Mouse (Mus musculus) midbrain, embryonic 15.5 days (tissue): ENCODE data around the gene Slx4ip. TPM values are rescaled to one million over a fixed set of nuclear protein-coding genes. Genes with fewer than 3 reads are reported as not detected.

Experiments
- ATAC-seq: fragments of 200-750 bp; cut with Nextera tagmentation; replicated peaks from 2 replicates; pipeline ENCODE4 v1.8.0; 2017; ENCODE audit warnings: moderate TSS enrichment
- H3K27ac ChIP-seq: fragments of 300-500 bp; sonication (generic); 2 replicates; pipeline ENCODE4 v1.5.1; 2015; ENCODE audit warnings: mild to moderate bottlenecking, inconsistent platforms
- H3K27me3 ChIP-seq: fragments of 300-500 bp; sonication (generic); replicated peaks from 2 replicates; pipeline ENCODE4 v1.6.1; 2015; ENCODE audit warnings: inconsistent platforms
- H3K36me3 ChIP-seq: fragments of 300-500 bp; sonication (generic); replicated peaks from 2 replicates; pipeline ENCODE4 v1.6.1; 2015; ENCODE audit warnings: inconsistent platforms
- H3K4me1 ChIP-seq: fragments of 300-500 bp; sonication (generic); 2 replicates; pipeline ENCODE4 v1.6.1; 2015; ENCODE audit warnings: inconsistent platforms
- H3K4me2 ChIP-seq: fragments of 300-500 bp; sonication (generic); 2 replicates; pipeline ENCODE4 v1.6.1; 2015; ENCODE audit warnings: inconsistent platforms, mild to moderate bottlenecking, moderate library complexity
- H3K4me3 ChIP-seq: fragments of 300-500 bp; sonication (generic); 2 replicates; pipeline ENCODE4 v1.5.1; 2015; ENCODE audit warnings: mild to moderate bottlenecking, inconsistent platforms
- H3K9ac ChIP-seq: fragments of 300-500 bp; sonication (generic); 2 replicates; pipeline ENCODE4 v1.6.1; 2015; ENCODE audit warnings: mild to moderate bottlenecking, inconsistent platforms
- H3K9me3 ChIP-seq: fragments of 300-500 bp; sonication (generic); 2 replicates; pipeline ENCODE4 v1.6.1; 2016; ENCODE audit warnings: inconsistent platforms
- WGBS: fragments of 180-500 bp; shearing (Covaris S2); methylation state at CpG from one replicate; pipeline ENCODE4 v1.1.7; 2015; ENCODE audit warnings: mixed read lengths; 5-methylcytosine and 5-hydroxymethylcytosine counted together
- polyA plus RNA-seq: library from polyadenylated mRNA; unstranded; fragments of >200 nt; fragmentation: Nextera tagmentation; extraction: Ambion mirVana; gene quantifications from 2 replicates; pipeline ENCODE4 v1.2.1, GENCODE M21; 2015

The Slx4ip gene
- polyA plus RNA-seq, 1 experiment from 2014 or later, result 16.2 TPM

DNA sequence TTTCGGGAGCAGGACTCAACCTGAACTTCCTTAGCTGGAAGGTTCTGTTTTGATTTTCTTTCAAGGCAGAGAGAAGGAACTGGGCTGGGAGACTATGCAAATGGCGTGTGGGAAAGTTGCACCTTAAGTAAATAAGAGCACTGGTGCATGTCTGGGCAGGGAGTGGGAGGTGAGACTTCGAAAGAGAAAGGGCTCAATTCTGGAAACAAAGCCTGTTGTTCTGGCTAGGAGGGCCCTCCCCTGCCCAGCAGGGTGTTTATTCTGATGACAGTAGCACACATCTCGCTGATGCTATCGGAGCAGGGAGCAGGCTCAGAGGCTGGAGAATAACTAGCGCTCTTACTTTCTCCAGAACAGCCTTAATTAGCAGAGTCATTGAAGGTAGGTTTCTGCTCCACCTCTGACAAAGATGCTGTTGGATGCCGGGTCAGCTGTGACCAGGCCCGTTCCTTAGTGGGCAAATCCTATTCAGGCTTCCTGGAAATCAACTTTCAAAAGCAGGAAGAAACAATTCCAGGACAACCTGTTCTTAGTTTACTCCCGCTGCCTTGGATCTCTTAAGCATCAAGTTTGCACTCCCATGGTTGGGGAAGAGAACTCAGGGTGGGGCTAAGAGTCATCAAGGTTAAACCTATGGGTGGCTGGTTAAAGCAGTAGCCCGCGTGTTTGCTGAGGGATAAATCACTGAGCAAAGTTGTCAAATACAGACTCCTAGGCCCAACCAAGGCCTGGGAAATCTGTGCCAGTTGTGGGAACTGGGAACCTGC lies 207.4 kb downstream of the Slx4ip start:
- Histone ChIP-seq H3K27ac (no peak overlapping the region), H3K9me3 (no peaks in the 10 kb centered on the region), H3K36me3 (no peaks in the 10 kb centered on the region), H3K4me1 (peaks cover 8% of the 10 kb centered on the region; the same call in 1 of the 2 replicates), H3K4me3 (no peak overlapping the region), H3K27me3 (no peaks in the 10 kb centered on the region), H3K4me2 (no peak overlapping the region), H3K9ac (no peak overlapping the region)
- 22% methylated on average over 11 of the region's 11 CpGs for WGBS
- no peak for ATAC-seq

- no peak overlapping the region for H3K4me3 ChIP-seq
- H3K36me3 ChIP-seq, result no peaks in the 10 kb centered on the region
- no peaks in the 10 kb centered on the region for H3K27me3 ChIP-seq
- ATAC-seq, result no peak
- WGBS, result 6% methylated on average over 6 of the region's 6 CpGs
- H3K9me3 ChIP-seq, result no peaks in the 10 kb centered on the region
- H3K4me1 ChIP-seq, result peaks cover 8% of the 10 kb centered on the region; the same call in 1 of the 2 replicates
- H3K27ac ChIP-seq, result no peak overlapping the region
- H3K9ac ChIP-seq, result no peak overlapping the region
- H3K4me2 ChIP-seq, result no peak overlapping the region
Observed at GRCm38 (mm10) chr2:137099211-137099734, 208.3 kb downstream of the Slx4ip start.

- no peak overlapping the region for H3K9ac ChIP-seq
- no peaks in the 10 kb centered on the region for H3K27me3 ChIP-seq
- no peaks in the 10 kb centered on the region for H3K9me3 ChIP-seq
- H3K36me3 ChIP-seq, result no peaks in the 10 kb centered on the region
- peaks cover 8% of the 10 kb centered on the region; the same call in 1 of the 2 replicates for H3K4me1 ChIP-seq
- no peak overlapping the region for H3K4me2 ChIP-seq
- H3K4me3 ChIP-seq, result no peak overlapping the region
- ATAC-seq, result peak; percentile 68
- 27% methylated on average over 5 of the region's 5 CpGs for WGBS
- H3K27ac ChIP-seq, result no peak overlapping the region
Observed at GRCm38 (mm10) chr2:137101074-137101473, 210.1 kb downstream of the Slx4ip start.

- H3K9me3 ChIP-seq, result no peaks in the 10 kb centered on the region
- no peak overlapping the region for H3K4me2 ChIP-seq
- whole genome bisulfite sequencing, result 49% methylated on average over 4 of the region's 4 CpGs
- H3K9ac ChIP-seq, result no peak overlapping the region
- no peaks in the 10 kb centered on the region for H3K27me3 ChIP-seq
- no peak overlapping the region for H3K27ac ChIP-seq
- H3K4me3 ChIP-seq, result no peak overlapping the region
- ATAC-seq, result no peak
- H3K36me3 ChIP-seq, result no peaks in the 10 kb centered on the region
- H3K4me1 ChIP-seq, result peaks cover 39% of the 10 kb centered on the region
Observed at GRCm38 (mm10) chr2:137107203-137107602, 216.2 kb downstream of the Slx4ip start.

DNA sequence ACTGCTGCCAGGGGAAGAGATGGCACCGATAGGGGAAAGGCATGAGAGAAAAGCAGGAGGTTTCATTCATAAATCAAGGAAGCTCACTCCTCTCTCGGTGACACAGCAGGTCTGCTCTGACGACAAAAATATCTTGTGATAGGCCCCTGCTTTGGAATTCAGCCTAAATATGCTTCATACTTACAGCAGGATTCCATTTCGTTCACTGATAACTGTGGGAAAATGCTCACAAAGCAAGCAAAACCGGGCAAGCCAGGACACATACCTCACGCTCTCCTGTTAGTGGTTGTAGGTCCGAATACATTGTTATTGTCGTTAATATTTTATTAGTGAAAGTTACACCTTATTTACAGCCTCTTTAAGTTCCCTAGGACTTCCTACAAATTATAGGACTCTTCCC lies 216.9 kb downstream of the Slx4ip start:
- Histone ChIP-seq H3K9me3 (no peaks in the 10 kb centered on the region), H3K4me1 (peaks cover 47% of the 10 kb centered on the region), H3K36me3 (no peaks in the 10 kb centered on the region), H3K4me2 (no peak overlapping the region), H3K4me3 (no peak overlapping the region), H3K9ac (no peak overlapping the region), H3K27ac (no peak overlapping the region), H3K27me3 (no peaks in the 10 kb centered on the region)
- 54% methylated on average over 8 of the region's 8 CpGs for WGBS
- ATAC-seq, result no peak

DNA sequence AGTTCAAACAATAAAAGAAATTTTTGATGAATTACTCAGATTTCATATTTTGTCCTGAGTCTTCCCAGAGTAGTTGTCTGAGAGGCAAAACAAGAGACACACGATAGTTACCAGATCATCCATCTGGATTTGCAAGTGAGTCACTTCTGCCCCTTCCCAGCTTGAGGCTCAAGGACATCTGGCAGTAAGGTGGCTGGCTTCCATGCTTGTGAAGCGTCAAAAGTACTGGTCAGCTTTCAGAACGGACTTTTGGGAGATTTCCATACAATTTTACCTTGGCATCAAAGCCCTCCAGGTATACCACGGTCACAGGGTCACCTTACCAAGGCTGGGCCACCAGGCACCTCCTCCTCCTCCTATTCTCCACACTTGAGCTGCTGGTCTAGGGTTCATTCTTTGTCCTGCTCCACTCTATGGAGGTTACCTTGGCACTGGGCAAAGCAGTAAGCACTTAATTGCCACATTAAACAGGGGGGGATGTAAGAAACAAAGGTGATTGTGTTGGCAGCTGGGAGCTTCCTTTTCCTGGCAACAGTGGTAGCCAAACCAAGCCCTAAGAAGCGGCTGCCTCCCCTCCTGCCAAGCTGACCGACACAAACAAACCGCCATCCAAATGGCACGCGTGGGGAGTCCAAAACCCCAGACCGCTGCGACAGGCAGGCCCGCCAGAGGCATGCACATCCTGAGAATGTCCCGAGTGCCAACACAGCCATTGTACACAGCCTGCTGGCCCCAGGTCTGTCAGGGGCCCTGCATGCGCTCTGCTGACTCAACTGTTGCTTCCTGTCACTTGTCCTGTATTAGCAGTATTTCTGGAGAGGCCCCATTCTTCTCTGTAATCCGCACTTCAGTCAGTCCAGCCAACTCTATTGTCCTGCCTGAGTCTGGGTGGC lies 218.5 kb downstream of the Slx4ip start:
- 14% methylated on average over 15 of the region's 15 CpGs for WGBS
- Histone ChIP-seq H3K36me3 (no peaks in the 10 kb centered on the region), H3K9me3 (no peaks in the 10 kb centered on the region), H3K9ac (no peak overlapping the region), H3K4me3 (no peak overlapping the region), H3K27ac (no peak overlapping the region), H3K4me1 (peaks cover 60% of the 10 kb centered on the region), H3K27me3 (no peaks in the 10 kb centered on the region), H3K4me2 (peak overlapping the region; percentile 23; the same call in 1 of the 2 replicates)
- peak; percentile 63 for ATAC-seq

DNA sequence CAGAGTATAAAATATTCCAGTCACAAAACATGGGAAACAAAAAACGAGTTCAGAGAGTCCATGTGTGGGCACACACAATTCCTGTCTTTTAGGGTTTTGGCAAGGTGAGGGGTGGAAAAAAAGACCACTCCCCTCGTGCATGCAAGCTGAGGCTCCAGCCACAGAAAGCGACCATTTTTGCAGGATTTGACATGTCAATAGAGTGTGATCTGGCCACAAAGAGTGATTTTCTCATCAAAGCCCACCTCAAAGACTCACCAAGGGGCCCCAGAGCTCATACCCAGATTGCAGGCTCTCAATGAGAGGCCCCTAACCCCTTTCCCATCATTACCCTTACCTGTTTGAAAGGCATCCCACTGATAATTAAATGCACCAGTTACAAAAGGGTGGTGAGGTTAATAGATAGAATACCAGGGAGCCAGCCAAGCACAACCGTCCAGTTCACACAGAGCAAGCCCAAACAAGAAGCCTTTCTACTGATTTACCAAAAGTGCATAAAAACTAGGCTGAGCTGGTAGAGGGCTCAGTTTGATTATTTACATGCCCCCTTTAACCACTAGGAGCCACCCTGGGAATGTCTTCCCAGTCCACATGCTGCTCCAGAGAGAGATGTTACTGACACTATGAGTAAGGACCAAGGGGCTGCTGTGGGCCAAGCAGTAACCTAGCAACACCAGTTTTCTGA lies 219.3 kb downstream of the Slx4ip start:
- H3K27ac ChIP-seq, result no peak overlapping the region
- no peaks in the 10 kb centered on the region for H3K36me3 ChIP-seq
- H3K4me3 ChIP-seq, result no peak overlapping the region
- H3K27me3 ChIP-seq, result no peaks in the 10 kb centered on the region
- H3K9me3 ChIP-seq, result no peaks in the 10 kb centered on the region
- H3K9ac ChIP-seq, result no peak overlapping the region
- peak overlapping the region; percentile 23; the same call in 1 of the 2 replicates for H3K4me2 ChIP-seq
- peaks cover 68% of the 10 kb centered on the region for H3K4me1 ChIP-seq
- ATAC-seq, result peak; percentile 6; the same call in 1 of the 2 replicates
- 20% methylated on average over 4 of the region's 4 CpGs for WGBS

- Histone ChIP-seq H3K27ac (peak overlapping the region; percentile 55; the same call in 1 of the 2 replicates), H3K9ac (no peak overlapping the region; the same call in 1 of the 2 replicates), H3K9me3 (no peaks in the 10 kb centered on the region), H3K4me1 (peaks cover 69% of the 10 kb centered on the region), H3K4me2 (peak overlapping the region; percentile 91), H3K36me3 (no peaks in the 10 kb centered on the region), H3K27me3 (no peaks in the 10 kb centered on the region), H3K4me3 (peak overlapping the region; percentile 66)
- 4% methylated on average over 12 of the region's 12 CpGs for WGBS
- no peak for ATAC-seq
Observed at GRCm38 (mm10) chr2:137113288-137114061, 222.5 kb downstream of the Slx4ip start.

- no peaks in the 10 kb centered on the region for H3K36me3 ChIP-seq
- peak overlapping the region; percentile 55 for H3K27ac ChIP-seq
- ATAC-seq, result peak; percentile 53
- H3K27me3 ChIP-seq, result peaks cover 5% of the 10 kb centered on the region
- peaks cover 64% of the 10 kb centered on the region for H3K4me1 ChIP-seq
- no peaks in the 10 kb centered on the region for H3K9me3 ChIP-seq
- peak overlapping the region; percentile 91 for H3K4me2 ChIP-seq
- peak overlapping the region; percentile 66 for H3K4me3 ChIP-seq
- peak overlapping the region; percentile 54 for H3K9ac ChIP-seq
- under 1% methylated on average over 47 of the region's 51 CpGs for WGBS
Observed at GRCm38 (mm10) chr2:137114248-137115096, 223.5 kb downstream of the Slx4ip start.

GRCm38 (mm10) chr2:137115241-137116024 lies 224.4 kb downstream of the Slx4ip start:
- Histone ChIP-seq H3K9me3 (no peaks in the 10 kb centered on the region), H3K27me3 (peaks cover 5% of the 10 kb centered on the region), H3K4me2 (peak overlapping the region; percentile 91), H3K9ac (peak overlapping the region; percentile 54), H3K36me3 (no peaks in the 10 kb centered on the region), H3K4me3 (peak overlapping the region; percentile 66), H3K4me1 (peaks cover 54% of the 10 kb centered on the region), H3K27ac (peak overlapping the region; percentile 76)
- under 1% methylated on average over 40 of the region's 40 CpGs for WGBS
- no peak for ATAC-seq
